In the genomic region with DNA sequence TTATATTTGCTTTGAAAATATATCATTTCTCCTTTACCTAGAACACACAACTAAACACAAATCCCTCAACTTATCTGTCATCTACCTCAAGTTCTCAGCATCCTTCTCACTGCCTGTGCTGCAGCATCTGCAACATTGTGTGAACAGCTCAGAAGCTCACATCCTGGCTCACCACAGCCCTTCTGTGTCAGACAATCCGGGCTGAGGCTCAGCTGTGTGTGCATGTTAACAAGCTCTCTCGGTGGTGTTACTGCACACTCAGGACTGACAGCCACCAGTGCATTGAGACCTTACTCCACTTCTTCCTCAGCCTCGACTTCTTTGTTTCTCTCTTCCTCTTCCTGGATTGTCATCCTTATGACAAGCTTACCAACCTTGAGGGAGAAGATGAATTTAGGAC, we compare ENCODE assay signal across 19 mouse cellular contexts. TPM values are rescaled to one million over a fixed set of nuclear protein-coding genes. Genes with fewer than 3 reads are reported as not detected.
DNase-seq lines count a peak whose midpoint lies in the region; ATAC-seq and TF ChIP-seq lines count a peak whose summit lies in the region.
"Had no signal": no experiment of that assay in that cellular context is flagged by ENCODE, and none has a peak within 500 bp of the region (broad histone marks: within the 10 kb centered on the region; RNA-seq: fewer than 3 reads in every experiment).

No protein-coding gene starts in this region.

- no peaks in the 10 kb centered on the region for H3K4me1 ChIP-seq in forebrain, postnatal 0 days (ENCODE audit: insufficient read depth)
- H3K4me1 ChIP-seq in forebrain, embryonic 16.5 days (replicated peaks; ENCODE audit: control insufficient read depth, insufficient read depth, low read length) = no peaks in the 10 kb centered on the region
- H3K4me1 ChIP-seq: embryonic facial prominence, embryonic 12.5 days; forebrain, embryonic 15.5 days; hindbrain, embryonic 12.5 days; intestine, embryonic 15.5 days had no signal

- no peaks in the 10 kb centered on the region for H3K36me3 ChIP-seq in forebrain, postnatal 0 days (ENCODE audit: insufficient read depth)
- no peaks in the 10 kb centered on the region for H3K36me3 ChIP-seq in forebrain, embryonic 16.5 days (ENCODE audit: control insufficient read depth, insufficient read depth)
- H3K36me3 ChIP-seq: embryonic facial prominence, embryonic 12.5 days; forebrain, embryonic 15.5 days; hindbrain, embryonic 12.5 days had no signal

- ATAC-seq in forebrain, postnatal 0 days = peak; percentile 32; the same call in 1 of the 2 replicates
- no peak for ATAC-seq in forebrain, embryonic 16.5 days
- peak; percentile 29 for ATAC-seq in inflammation-experienced regulatory T-cells, adult 6 months
- ATAC-seq: forebrain, embryonic 15.5 days; hindbrain, embryonic 16.5 days; intestine, embryonic 15.5 days had no signal

- H3K4me3 ChIP-seq in forebrain, postnatal 0 days (ENCODE audit: low read depth, low read length) = no peak overlapping the region
- no peak overlapping the region for H3K4me3 ChIP-seq in forebrain, embryonic 16.5 days (replicated peaks; ENCODE audit: low read length)
- H3K4me3 ChIP-seq: embryonic facial prominence, embryonic 12.5 days; forebrain, embryonic 15.5 days; heart, embryonic 12.5 days; hindbrain, embryonic 12.5 days; intestine, embryonic 15.5 days had no signal

- H3K27ac ChIP-seq in forebrain, postnatal 0 days (ENCODE audit: low read depth, low read length) = no peak overlapping the region
- no peak overlapping the region for H3K27ac ChIP-seq in forebrain, embryonic 16.5 days (ENCODE audit: low read length)
- H3K27ac ChIP-seq: embryonic facial prominence, embryonic 12.5 days; forebrain, embryonic 15.5 days; hindbrain, embryonic 12.5 days; intestine, embryonic 15.5 days had no signal

- no peak overlapping the region for H3K9ac ChIP-seq in forebrain, postnatal 0 days
- no peak overlapping the region for H3K9ac ChIP-seq in forebrain, embryonic 16.5 days (replicated peaks; ENCODE audit: low read depth, low read length)
- H3K9ac ChIP-seq: embryonic facial prominence, embryonic 12.5 days; forebrain, embryonic 15.5 days; heart, embryonic 12.5 days; hindbrain, embryonic 12.5 days; intestine, embryonic 15.5 days had no signal

- TF ChIP-seq CTCF in forebrain, postnatal 0 days (IDR thresholded peaks at IDR 0.05; ENCODE audit: low read depth) = no peak

- no peak for DNase-seq in forebrain, postnatal 0 days
- DNase-seq in thymus, postnatal 4 days = peak; percentile 33
- DNase-seq in thymus, postnatal 14 days = no peak
- no peak for DNase-seq in gastrocnemius, postnatal 25 days
- no peak for DNase-seq in gastrocnemius, postnatal 14 days
- DNase-seq: adrenal gland, postnatal 10 days; B cell, adult 2 months; cerebellum, adult 11 months; cerebellum, adult 8-10 months; cerebellum, postnatal 14 days; heart, postnatal 4 days had no signal

- no peaks in the 10 kb centered on the region for H3K9me3 ChIP-seq in forebrain, postnatal 0 days (ENCODE audit: low read length)
- no peaks in the 10 kb centered on the region for H3K9me3 ChIP-seq in forebrain, embryonic 16.5 days (ENCODE audit: control insufficient read depth, low read length)
- H3K9me3 ChIP-seq: embryonic facial prominence, embryonic 12.5 days; forebrain, embryonic 15.5 days; heart, embryonic 12.5 days; hindbrain, embryonic 12.5 days; intestine, embryonic 15.5 days had no signal

- intact Hi-C loops in gastrocnemius, postnatal 14 days (cut with DNase I; ENCODE audit: low total_unique reads) = no loop called here

- no peak overlapping the region for H3K4me2 ChIP-seq in forebrain, postnatal 0 days (ENCODE audit: low read depth)
- H3K4me2 ChIP-seq in forebrain, embryonic 16.5 days (ENCODE audit: low read length) = no peak overlapping the region
- H3K4me2 ChIP-seq: embryonic facial prominence, embryonic 12.5 days; forebrain, embryonic 15.5 days; heart, embryonic 12.5 days; hindbrain, embryonic 12.5 days; intestine, embryonic 15.5 days had no signal

- H3K27me3 ChIP-seq in forebrain, postnatal 0 days (ENCODE audit: insufficient read depth, low read length) = no peaks in the 10 kb centered on the region
- no peaks in the 10 kb centered on the region for H3K27me3 ChIP-seq in forebrain, embryonic 16.5 days (replicated peaks; ENCODE audit: control insufficient read depth, insufficient read depth, low read length)
- H3K27me3 ChIP-seq: embryonic facial prominence, embryonic 12.5 days; forebrain, embryonic 15.5 days; heart, embryonic 12.5 days; hindbrain, embryonic 12.5 days; intestine, embryonic 15.5 days had no signal

- WGBS in forebrain, postnatal 0 days = 68% methylated on average over 3 of the region's 3 CpGs
- WGBS in forebrain, embryonic 16.5 days = 80% methylated on average over 3 of the region's 3 CpGs

RNA-seq across cellular contexts. Expression of a gene that starts 30.9 kb away (rescaled TPM):
- total RNA-seq in forebrain, postnatal 0 days (2014; rRNA removed) = 67.3 and 76.8 TPM in 2 replicates
- 115 and 125 TPM in 2 replicates for polyA plus RNA-seq in forebrain, postnatal 0 days (2015; fragmentation: Nextera tagmentation; extraction: Ambion mirVana)
- 112 TPM in 2 replicates for polyA plus RNA-seq in forebrain, embryonic 16.5 days (2015; fragmentation: Nextera tagmentation; extraction: Ambion mirVana)
- polyA plus RNA-seq in inflammation-experienced regulatory T-cells, adult 6 months (2017; shearing (Covaris generic)) = 10 to 100 TPM; 44.0 to 53.5 (median 46.1) TPM
- 10 to 100 TPM; 45.8 to 68.3 TPM for total RNA-seq in gastrocnemius, postnatal 25 days (2021)
- 10 to 100 TPM; 42.9 to 45.2 TPM for total RNA-seq in gastrocnemius, postnatal 14 days (2021)
